Mouse (Mus musculus): ENCODE results near the gene Pcdh7. TPM values are rescaled to one million over a fixed set of nuclear protein-coding genes. Genes with fewer than 3 reads are reported as not detected.

The Pcdh7 gene
- polyA plus RNA-seq, 2 experiments: 12.5 to 13.7 TPM

DNA sequence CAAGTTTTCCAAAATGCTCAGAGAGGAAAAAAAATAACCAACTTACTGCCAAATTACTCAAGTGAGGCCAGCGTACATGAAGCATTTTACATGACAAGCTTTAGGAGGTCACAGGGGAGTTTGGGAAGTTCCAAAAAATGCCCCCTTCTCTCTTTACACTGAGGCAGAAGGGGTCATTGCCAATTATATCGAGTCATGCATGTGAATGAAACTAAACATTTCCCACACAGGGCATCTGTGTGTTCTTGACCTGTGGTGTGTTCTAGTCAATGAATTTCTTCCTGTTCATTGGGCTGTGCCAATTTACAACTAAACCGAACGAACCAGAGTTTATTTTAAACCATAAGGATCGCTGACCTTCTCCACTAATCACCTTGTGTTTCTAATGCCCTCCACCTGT, 86.1 kb downstream of the Pcdh7 start:
- TF ChIP-seq POLR2A (IDR thresholded peaks at IDR 0.05; ENCODE audit: borderline replicate concordance, extremely low read depth, insufficient read depth, insufficient read length): no peak
- Histone ChIP-seq H3K9ac (ENCODE audit: low read depth, low read length, severe bottlenecking) (no peak overlapping the region), H3K4me3 (replicated peaks; ENCODE audit: low read length) (no peak overlapping the region), H3K4me1 (ENCODE audit: control insufficient read depth, insufficient read depth, low read length) (no peaks in the 10 kb centered on the region), H3K9me3 (ENCODE audit: control insufficient read depth, low read length) (no peaks in the 10 kb centered on the region), H3K27ac (replicated peaks; ENCODE audit: low read depth, low read length) (no peak overlapping the region), H3K36me3 (ENCODE audit: control insufficient read depth, insufficient read depth, low read length) (no peaks in the 10 kb centered on the region), H3K4me2 (replicated peaks; ENCODE audit: low read depth, low read length, severe bottlenecking) (no peak overlapping the region), H3K27me3 (ENCODE audit: control insufficient read depth, insufficient read depth, low read length) (no peaks in the 10 kb centered on the region)
- no peak for ATAC-seq (ENCODE audit: low FRiP score, low read depth)
- DNase-seq (ENCODE audit: low spot score): no peak
- 77% methylated on average over 5 of the region's 5 CpGs for WGBS

- Histone ChIP-seq H3K27me3 (ENCODE audit: control insufficient read depth, insufficient read depth, low read length) (no peaks in the 10 kb centered on the region), H3K4me2 (replicated peaks; ENCODE audit: low read depth, low read length, severe bottlenecking) (no peak overlapping the region), H3K9ac (ENCODE audit: low read depth, low read length, severe bottlenecking) (no peak overlapping the region), H3K4me1 (ENCODE audit: control insufficient read depth, insufficient read depth, low read length) (0 out of 2 replicates have a peak, but pooled peaks cover 3% of the 10 kb centered on the region), H3K27ac (replicated peaks; ENCODE audit: low read depth, low read length) (no peak overlapping the region), H3K9me3 (ENCODE audit: control insufficient read depth, low read length) (no peaks in the 10 kb centered on the region), H3K36me3 (ENCODE audit: control insufficient read depth, insufficient read depth, low read length) (no peaks in the 10 kb centered on the region), H3K4me3 (replicated peaks; ENCODE audit: low read length) (no peak overlapping the region)
- DNase-seq (ENCODE audit: low spot score) (no peak), ATAC-seq (ENCODE audit: low FRiP score, low read depth) (no peak)
- no peak for TF ChIP-seq POLR2A (IDR thresholded peaks at IDR 0.05; ENCODE audit: borderline replicate concordance, extremely low read depth, insufficient read depth, insufficient read length)
- 58% methylated on average over 2 of the region's 2 CpGs for WGBS
Observed at GRCm38 (mm10) chr5:57807350-57807749, 89.6 kb downstream of the Pcdh7 start.

DNA sequence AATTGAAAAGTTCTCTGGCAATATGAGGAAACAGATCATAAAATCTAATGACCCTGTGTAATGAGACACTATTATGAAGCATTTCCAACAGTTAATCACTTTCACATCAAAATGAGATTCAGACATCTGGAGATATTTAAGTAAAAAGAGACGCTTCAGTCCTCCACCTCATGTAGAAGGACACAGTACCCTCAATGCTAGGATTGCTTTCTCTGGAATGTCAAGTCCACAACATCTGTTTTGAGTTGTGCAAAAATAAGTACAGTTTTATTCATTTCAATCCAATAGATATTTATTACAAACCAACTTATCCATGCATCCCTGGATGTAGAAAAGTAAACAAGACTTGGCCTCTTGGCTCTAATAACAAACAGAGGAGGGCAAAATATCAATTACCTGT, 92.9 kb downstream of the Pcdh7 start:
- WGBS: 18% methylated on average over 1 of the region's 1 CpGs
- Histone ChIP-seq H3K27ac (replicated peaks; ENCODE audit: low read depth, low read length) (no peak overlapping the region), H3K36me3 (ENCODE audit: control insufficient read depth, insufficient read depth, low read length) (no peaks in the 10 kb centered on the region), H3K27me3 (ENCODE audit: control insufficient read depth, insufficient read depth, low read length) (no peaks in the 10 kb centered on the region), H3K4me2 (replicated peaks; ENCODE audit: low read depth, low read length, severe bottlenecking) (no peak overlapping the region), H3K9me3 (ENCODE audit: control insufficient read depth, low read length) (no peaks in the 10 kb centered on the region), H3K4me1 (ENCODE audit: control insufficient read depth, insufficient read depth, low read length) (0 out of 2 replicates have a peak, but pooled peaks cover 3% of the 10 kb centered on the region), H3K9ac (ENCODE audit: low read depth, low read length, severe bottlenecking) (no peak overlapping the region), H3K4me3 (replicated peaks; ENCODE audit: low read length) (no peak overlapping the region)
- no peak for TF ChIP-seq POLR2A (IDR thresholded peaks at IDR 0.05; ENCODE audit: borderline replicate concordance, extremely low read depth, insufficient read depth, insufficient read length)
- no peak for DNase-seq (ENCODE audit: low spot score)
- ATAC-seq (ENCODE audit: low FRiP score, low read depth): 0 out of 2 replicates have a peak, but pooled peaks have one; percentile 41

- H3K27me3 ChIP-seq (ENCODE audit: control insufficient read depth, insufficient read depth, low read length): no peaks in the 10 kb centered on the region
- no peak overlapping the region for H3K4me3 ChIP-seq (replicated peaks; ENCODE audit: low read length)
- 69% methylated on average over 5 of the region's 5 CpGs for WGBS
- H3K4me1 ChIP-seq (ENCODE audit: control insufficient read depth, insufficient read depth, low read length): 0 out of 2 replicates have a peak, but pooled peaks cover 3% of the 10 kb centered on the region
- H3K9me3 ChIP-seq (ENCODE audit: control insufficient read depth, low read length): no peaks in the 10 kb centered on the region
- H3K9ac ChIP-seq (ENCODE audit: low read depth, low read length, severe bottlenecking): no peak overlapping the region
- no peak overlapping the region for H3K4me2 ChIP-seq (replicated peaks; ENCODE audit: low read depth, low read length, severe bottlenecking)
- DNase-seq (ENCODE audit: low spot score) (no peak), ATAC-seq (ENCODE audit: low FRiP score, low read depth) (no peak)
- no peak for TF ChIP-seq POLR2A (IDR thresholded peaks at IDR 0.05; ENCODE audit: borderline replicate concordance, extremely low read depth, insufficient read depth, insufficient read length)
- no peaks in the 10 kb centered on the region for H3K36me3 ChIP-seq (ENCODE audit: control insufficient read depth, insufficient read depth, low read length)
- no peak overlapping the region for H3K27ac ChIP-seq (replicated peaks; ENCODE audit: low read depth, low read length)
Observed at GRCm38 (mm10) chr5:57815964-57816589, 98.3 kb downstream of the Pcdh7 start.

- Histone ChIP-seq H3K4me3 (replicated peaks; ENCODE audit: low read length) (no peak overlapping the region), H3K9ac (ENCODE audit: low read depth, low read length, severe bottlenecking) (no peak overlapping the region), H3K27me3 (ENCODE audit: control insufficient read depth, insufficient read depth, low read length) (no peaks in the 10 kb centered on the region), H3K9me3 (ENCODE audit: control insufficient read depth, low read length) (no peaks in the 10 kb centered on the region), H3K36me3 (ENCODE audit: control insufficient read depth, insufficient read depth, low read length) (no peaks in the 10 kb centered on the region), H3K4me2 (replicated peaks; ENCODE audit: low read depth, low read length, severe bottlenecking) (no peak overlapping the region), H3K4me1 (ENCODE audit: control insufficient read depth, insufficient read depth, low read length) (0 out of 2 replicates have a peak, but pooled peaks cover 3% of the 10 kb centered on the region), H3K27ac (replicated peaks; ENCODE audit: low read depth, low read length) (no peak overlapping the region)
- WGBS: 55% methylated on average over 2 of the region's 2 CpGs
- DNase-seq (ENCODE audit: low spot score): no peak
- no peak for TF ChIP-seq POLR2A (IDR thresholded peaks at IDR 0.05; ENCODE audit: borderline replicate concordance, extremely low read depth, insufficient read depth, insufficient read length)
- ATAC-seq (ENCODE audit: low FRiP score, low read depth): no peak
Observed at GRCm38 (mm10) chr5:57819788-57820187, 102.0 kb downstream of the Pcdh7 start.

All from limb, embryonic 14.5 days (tissue).